Mouse (Mus musculus) E14TG2a.4 (cell line): ENCODE measurements around the gene Slc16a2.

ENCODE experiments used
- CTCF ChIP-seq: conservative IDR thresholded peaks from 2 replicates; pipeline ENCODE4 v1.5.1; 2014; ENCODE audit warnings: low read length
- NANOG ChIP-seq: IDR thresholded peaks from 2 replicates; pipeline ENCODE4 v1.6.1; 2014; ENCODE audit warnings: borderline replicate concordance, low read length, mixed read lengths

- TF ChIP-seq NANOG (no peak), CTCF (no peak)
Measured at GRCm38 (mm10) chrX:103734041-103734625, 87.7 kb downstream of the Slc16a2 start.
